Mouse (Mus musculus): ENCODE results near the gene Ttc25.
A peak's percentile ranks its signal among the peaks of the same experiment; 100 is the strongest.
"Not testable (repeated sequence)": the region's sequence is repeated elsewhere in the genome, so short reads cannot be mapped to it uniquely, and the experiment has no call there.

Ttc25 gene

GRCm38 (mm10) chr11:100570430-100571201, 25.2 kb downstream of the Ttc25 start:
- peak; percentile 59 to 68 for DNase-seq (ENCODE audit: low spot score in 2 of 2)

DNA sequence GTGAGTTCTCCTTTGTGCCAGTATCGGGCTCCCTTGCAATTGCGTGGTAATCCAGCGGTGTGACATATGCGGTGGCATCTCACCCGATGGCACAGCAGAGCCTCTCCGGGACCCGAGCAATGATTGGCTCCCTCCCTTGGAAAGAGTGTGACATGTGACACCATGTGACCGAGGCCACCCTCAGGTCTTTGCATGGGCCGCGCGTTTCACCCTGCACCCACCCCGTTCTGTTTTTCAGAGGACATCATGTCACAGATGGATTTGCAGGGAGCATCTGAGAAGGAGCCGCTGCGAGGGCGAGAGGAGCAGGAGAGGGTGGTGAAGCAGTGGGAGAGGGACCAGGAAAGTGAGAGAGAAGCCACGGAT, 25.8 kb downstream of the Ttc25 start:
- no peak for DNase-seq (ENCODE audit: low spot score in 2 of 2)

GRCm38 (mm10) chr11:100574188-100574587, 28.8 kb downstream of the Ttc25 start:
- DNase-seq (ENCODE audit: low spot score in 2 of 2): no peak

GRCm38 (mm10) chr11:100574708-100575483, 29.5 kb downstream of the Ttc25 start, which contains the start of gene Cnp:
Gene Cnp, plus strand, starts transcription at chr11:100574904.
- peak; percentile 72 to 88 for DNase-seq (ENCODE audit: low spot score in 2 of 2)

DNA sequence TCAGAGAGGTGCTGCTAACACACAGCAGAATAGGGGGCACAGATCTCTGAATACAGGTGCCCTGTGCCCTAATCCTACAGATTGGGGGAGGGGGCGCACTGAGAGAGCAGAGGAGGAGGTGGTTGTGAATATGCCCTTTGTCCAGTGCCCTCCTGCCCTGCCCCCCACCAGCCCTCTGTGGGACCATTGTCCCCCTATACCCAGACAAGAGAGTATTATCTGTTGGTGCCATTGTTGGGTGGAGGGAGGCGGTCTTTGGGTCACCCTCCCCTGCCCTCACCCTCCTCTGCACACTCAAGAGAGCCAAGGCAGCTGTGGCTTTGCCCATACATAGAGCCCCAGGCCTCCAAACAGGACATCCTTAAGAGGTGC, 30.1 kb downstream of the Ttc25 start:
- DNase-seq (ENCODE audit: low spot score in 2 of 2): no peak

DNA sequence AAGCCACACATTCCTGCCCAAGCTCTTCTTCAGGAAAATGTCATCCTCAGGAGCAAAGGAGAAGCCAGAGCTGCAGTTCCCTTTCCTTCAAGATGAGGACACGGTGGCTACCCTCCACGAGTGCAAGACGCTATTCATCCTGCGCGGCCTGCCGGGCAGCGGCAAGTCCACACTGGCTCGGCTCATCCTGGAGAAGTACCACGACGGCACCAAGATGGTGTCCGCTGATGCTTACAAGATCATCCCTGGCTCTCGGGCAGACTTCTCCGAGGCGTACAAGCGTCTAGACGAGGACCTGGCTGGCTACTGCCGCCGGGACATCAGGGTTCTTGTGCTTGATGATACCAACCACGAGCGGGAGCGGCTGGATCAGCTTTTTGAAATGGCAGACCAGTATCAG, 30.8 kb downstream of the Ttc25 start:
- DNase-seq (ENCODE audit: low spot score in 2 of 2): no peak

GRCm38 (mm10) chr11:100577852-100578599, 32.6 kb downstream of the Ttc25 start:
- peak in 1 of 2 experiments; percentile 51 for DNase-seq (ENCODE audit: low spot score in 2 of 2)

- DNase-seq (ENCODE audit: low spot score in 2 of 2): no peak
Measured at GRCm38 (mm10) chr11:100579116-100579799, 33.9 kb downstream of the Ttc25 start.

- peak in 1 of 2 experiments; percentile 51 for DNase-seq (ENCODE audit: low spot score in 2 of 2)
Measured at GRCm38 (mm10) chr11:100580275-100580674, 34.9 kb downstream of the Ttc25 start.

- peak in 1 of 2 experiments; percentile 67 for DNase-seq (ENCODE audit: low spot score in 2 of 2)
Measured at GRCm38 (mm10) chr11:100581756-100582155, 36.3 kb downstream of the Ttc25 start.

- not testable (repeated sequence) for DNase-seq (ENCODE audit: low spot score in 2 of 2)
Measured at GRCm38 (mm10) chr11:100582413-100582812, 37.0 kb downstream of the Ttc25 start.

DNA sequence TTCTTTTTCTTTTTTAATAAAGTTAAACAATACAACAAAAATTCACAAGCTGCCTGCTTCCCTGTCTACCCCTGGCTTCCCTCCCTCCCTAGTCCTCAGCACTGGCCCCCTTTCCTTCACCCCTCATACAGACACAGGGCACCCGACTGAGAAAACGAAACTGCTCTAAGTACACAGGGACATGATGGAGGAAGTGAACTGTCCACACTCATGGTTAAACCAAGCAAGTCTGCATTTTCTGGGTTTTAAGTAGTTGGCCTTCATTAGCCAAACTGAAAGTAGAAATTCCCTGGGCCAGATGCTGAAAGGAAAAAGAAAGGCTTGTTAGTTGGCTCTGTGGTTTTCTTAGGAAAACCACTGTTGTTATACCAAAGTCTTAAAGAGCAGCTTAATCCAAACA, 37.4 kb downstream of the Ttc25 start:
- no peak for DNase-seq (ENCODE audit: low spot score in 2 of 2)

- DNase-seq (ENCODE audit: low spot score in 2 of 2): no peak
Measured at GRCm38 (mm10) chr11:100584561-100584961, 39.2 kb downstream of the Ttc25 start.

- DNase-seq (ENCODE audit: low spot score in 2 of 2): no peak
Measured at GRCm38 (mm10) chr11:100585148-100585547, 39.7 kb downstream of the Ttc25 start.

DNA sequence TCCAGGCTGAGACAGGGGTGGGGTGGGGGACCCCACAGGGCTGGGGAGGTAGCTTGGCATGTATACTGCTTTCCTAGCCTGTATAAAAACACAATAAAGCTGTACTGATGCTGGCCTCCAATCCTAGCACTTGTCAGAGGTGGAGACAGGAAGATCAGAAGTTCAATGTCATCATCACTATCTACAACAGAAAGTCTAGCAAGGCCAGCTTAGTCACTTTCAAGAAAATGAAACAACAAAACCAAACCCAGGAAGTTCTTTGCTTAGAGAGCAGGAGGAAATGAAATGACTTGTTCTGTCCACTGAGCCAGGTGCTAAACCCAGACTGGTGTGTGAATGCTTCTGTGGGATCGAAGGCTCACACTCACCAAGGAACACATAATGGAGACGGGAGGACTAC, 43.1 kb downstream of the Ttc25 start:
- DNase-seq (ENCODE audit: low spot score in 2 of 2): no peak

GRCm38 (mm10) chr11:100592346-100593046, 47.1 kb downstream of the Ttc25 start:
- DNase-seq (ENCODE audit: low spot score in 2 of 2): no peak

GRCm38 (mm10) chr11:100594608-100595007, 49.2 kb downstream of the Ttc25 start:
- DNase-seq (ENCODE audit: low spot score in 2 of 2): no peak

- DNase-seq (ENCODE audit: low spot score in 2 of 2): no peak
Measured at GRCm38 (mm10) chr11:100595533-100595932, 50.1 kb downstream of the Ttc25 start.

DNA sequence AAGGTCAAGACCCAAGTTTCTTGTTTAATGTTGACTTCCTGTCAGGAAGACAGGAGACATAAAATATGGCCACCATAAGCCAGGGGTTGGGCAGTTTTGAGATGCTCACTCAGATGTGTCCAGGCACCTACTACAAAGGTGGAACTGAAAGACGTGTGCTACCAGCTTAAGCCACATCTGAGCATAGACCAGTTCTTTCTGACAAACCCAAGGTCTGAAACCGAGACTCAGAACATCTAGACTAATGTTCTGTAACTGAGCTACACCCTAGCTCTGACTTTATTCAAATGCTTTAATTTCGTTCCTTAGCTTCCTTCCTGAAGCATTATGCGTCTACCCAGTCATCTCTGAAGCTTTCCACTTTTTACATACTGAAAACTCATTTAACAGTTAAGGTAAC, 52.7 kb downstream of the Ttc25 start:
- DNase-seq (ENCODE audit: low spot score in 2 of 2): no peak

- no peak for DNase-seq (ENCODE audit: low spot score in 2 of 2)
Measured at GRCm38 (mm10) chr11:100601372-100601771, 56.0 kb downstream of the Ttc25 start.

GRCm38 (mm10) chr11:100603155-100603554, 57.7 kb downstream of the Ttc25 start:
- no peak for DNase-seq (ENCODE audit: low spot score in 2 of 2)
